Mouse (Mus musculus): ENCODE results near the gene Mdh2. TPM values are rescaled to one million over a fixed set of nuclear protein-coding genes. Genes with fewer than 3 reads are reported as not detected.

Gene Mdh2
- polyA plus RNA-seq, 2 experiments, result 224 to 307 TPM

DNA sequence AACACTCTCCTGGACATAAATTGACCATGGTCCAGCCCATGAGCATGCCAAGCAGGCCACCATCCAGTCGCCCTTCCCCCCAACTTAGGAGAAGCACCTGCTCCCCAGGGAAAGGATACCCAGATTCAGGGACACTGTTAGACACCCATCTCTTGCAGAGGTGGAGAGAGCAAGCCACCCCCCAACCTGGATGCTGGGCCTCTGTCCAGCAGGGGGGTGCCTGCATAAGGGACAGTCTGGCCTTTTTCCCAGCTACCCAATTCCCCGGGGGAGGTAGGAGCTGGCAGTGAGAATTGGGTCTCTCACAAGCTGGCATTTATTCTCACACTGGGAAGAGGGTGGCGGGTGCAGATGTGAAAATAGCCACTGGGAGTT is 29.0 kb downstream of the Mdh2 start:
- no peak for ATAC-seq (ENCODE audit: insufficient read depth)
- DNase-seq (ENCODE audit: low read depth in 3 of 3, low spot score in 3 of 3), result no peak
- 26% methylated on average over 3 of the region's 3 CpGs for WGBS (ENCODE audit: insufficient replicate concordance)
- no peak overlapping the region for H3K4me3 ChIP-seq (ENCODE audit: insufficient read depth in 1 of 2, low read depth in 2 of 2, low read length in 2 of 2)
- no peak overlapping the region for H3K27ac ChIP-seq
- no peaks in the 10 kb centered on the region for H3K27me3 ChIP-seq (ENCODE audit: control insufficient read depth, insufficient read depth, low read length)
- no peaks in the 10 kb centered on the region for H3K36me3 ChIP-seq (replicated peaks; ENCODE audit: control insufficient read depth, insufficient read depth, low read depth)
- TF ChIP-seq CTCF (IDR thresholded peaks at IDR 0.05; ENCODE audit: low read depth) (no peak), EP300 (IDR thresholded peaks at IDR 0.05; ENCODE audit: low read depth) (no peak)
- H3K9me3 ChIP-seq (ENCODE audit: control insufficient read depth, low read length), result no peaks in the 10 kb centered on the region
- H3K9ac ChIP-seq (replicated peaks), result no peak overlapping the region
- H3K4me2 ChIP-seq (ENCODE audit: low read depth), result no peak overlapping the region
- H3K4me1 ChIP-seq (replicated peaks; ENCODE audit: control insufficient read depth in 2 of 2, insufficient read depth in 2 of 2, low read length in 1 of 2), result no peaks in the 10 kb centered on the region; a peak in 1 of 4 replicates

DNA sequence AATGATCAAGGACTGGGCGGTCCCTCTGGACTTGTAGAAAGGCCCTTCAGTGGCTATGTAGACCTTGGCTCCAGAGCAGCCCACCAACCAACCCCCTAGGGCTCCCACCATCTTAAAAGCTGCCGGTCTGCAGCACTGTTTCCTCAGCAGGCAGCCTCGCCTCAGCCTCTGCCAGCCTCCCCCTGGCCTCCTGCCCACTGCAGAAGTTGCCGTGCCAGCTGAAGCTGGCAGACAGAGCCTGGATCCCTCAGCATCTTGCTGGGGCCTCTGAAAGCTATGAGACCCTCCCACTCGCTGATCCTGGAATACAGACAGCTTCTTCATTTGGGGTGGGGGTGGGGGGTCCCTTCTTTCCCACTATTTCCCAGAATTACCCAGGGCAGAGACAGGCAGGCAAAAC is 34.7 kb downstream of the Mdh2 start:
- TF ChIP-seq EP300 (IDR thresholded peaks at IDR 0.05; ENCODE audit: low read depth), result no peak
- no peak for TF ChIP-seq CTCF (IDR thresholded peaks at IDR 0.05; ENCODE audit: low read depth)
- WGBS (ENCODE audit: insufficient replicate concordance), result 42% methylated on average over 5 of the region's 5 CpGs

DNA sequence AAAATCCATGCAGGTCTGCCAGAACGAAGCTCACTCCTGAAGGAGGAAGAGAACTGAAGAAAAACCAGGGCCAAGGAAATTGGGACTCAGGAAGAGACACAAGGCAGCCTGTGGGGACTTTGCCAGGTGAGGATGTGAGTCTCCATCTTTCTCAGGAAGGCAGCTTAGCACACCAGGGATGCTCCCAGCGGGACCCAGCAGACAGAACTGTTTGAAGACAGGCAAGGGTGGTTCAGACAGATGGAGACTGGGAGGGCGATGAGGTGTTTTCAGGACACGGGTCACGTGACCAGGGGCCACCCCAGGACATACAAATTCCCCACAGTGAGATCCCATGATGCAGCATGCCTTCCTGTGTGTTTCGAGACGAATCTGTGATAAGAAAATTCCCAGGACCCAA is 40.2 kb downstream of the Mdh2 start:
- H3K9ac ChIP-seq (replicated peaks), result no peak overlapping the region
- no peak overlapping the region for H3K27ac ChIP-seq
- H3K4me2 ChIP-seq (ENCODE audit: low read depth), result no peak overlapping the region
- H3K4me1 ChIP-seq (replicated peaks; ENCODE audit: control insufficient read depth in 2 of 2, insufficient read depth in 2 of 2, low read length in 1 of 2), result no peaks in the 10 kb centered on the region
- TF ChIP-seq CTCF (IDR thresholded peaks at IDR 0.05; ENCODE audit: low read depth) (no peak), EP300 (IDR thresholded peaks at IDR 0.05; ENCODE audit: low read depth) (no peak)
- DNase-seq (ENCODE audit: low read depth in 3 of 3, low spot score in 3 of 3) (no peak), ATAC-seq (ENCODE audit: insufficient read depth) (no peak)
- no peaks in the 10 kb centered on the region for H3K9me3 ChIP-seq (ENCODE audit: control insufficient read depth, low read length)
- WGBS (ENCODE audit: insufficient replicate concordance), result 28% methylated on average over 7 of the region's 7 CpGs
- no peaks in the 10 kb centered on the region for H3K27me3 ChIP-seq (ENCODE audit: control insufficient read depth, insufficient read depth, low read length)
- no peaks in the 10 kb centered on the region for H3K36me3 ChIP-seq (replicated peaks; ENCODE audit: control insufficient read depth, insufficient read depth, low read depth)
- no peak overlapping the region for H3K4me3 ChIP-seq (ENCODE audit: insufficient read depth in 1 of 2, low read depth in 2 of 2, low read length in 2 of 2)

More for the DNA sequence above, 34.7 kb downstream of the Mdh2 start:
- Histone ChIP-seq H3K4me1 (replicated peaks; ENCODE audit: control insufficient read depth in 2 of 2, insufficient read depth in 2 of 2, low read length in 1 of 2) (no peaks in the 10 kb centered on the region), H3K4me2 (ENCODE audit: low read depth) (no peak overlapping the region), H3K27ac (no peak overlapping the region), H3K9me3 (ENCODE audit: control insufficient read depth, low read length) (no peaks in the 10 kb centered on the region), H3K27me3 (ENCODE audit: control insufficient read depth, insufficient read depth, low read length) (no peaks in the 10 kb centered on the region), H3K9ac (replicated peaks) (no peak overlapping the region), H3K4me3 (ENCODE audit: insufficient read depth in 1 of 2, low read depth in 2 of 2, low read length in 2 of 2) (no peak overlapping the region), H3K36me3 (replicated peaks; ENCODE audit: control insufficient read depth, insufficient read depth, low read depth) (no peaks in the 10 kb centered on the region)
- ATAC-seq (ENCODE audit: insufficient read depth), result no peak
- no peak for DNase-seq (ENCODE audit: low read depth in 3 of 3, low spot score in 3 of 3)

DNA sequence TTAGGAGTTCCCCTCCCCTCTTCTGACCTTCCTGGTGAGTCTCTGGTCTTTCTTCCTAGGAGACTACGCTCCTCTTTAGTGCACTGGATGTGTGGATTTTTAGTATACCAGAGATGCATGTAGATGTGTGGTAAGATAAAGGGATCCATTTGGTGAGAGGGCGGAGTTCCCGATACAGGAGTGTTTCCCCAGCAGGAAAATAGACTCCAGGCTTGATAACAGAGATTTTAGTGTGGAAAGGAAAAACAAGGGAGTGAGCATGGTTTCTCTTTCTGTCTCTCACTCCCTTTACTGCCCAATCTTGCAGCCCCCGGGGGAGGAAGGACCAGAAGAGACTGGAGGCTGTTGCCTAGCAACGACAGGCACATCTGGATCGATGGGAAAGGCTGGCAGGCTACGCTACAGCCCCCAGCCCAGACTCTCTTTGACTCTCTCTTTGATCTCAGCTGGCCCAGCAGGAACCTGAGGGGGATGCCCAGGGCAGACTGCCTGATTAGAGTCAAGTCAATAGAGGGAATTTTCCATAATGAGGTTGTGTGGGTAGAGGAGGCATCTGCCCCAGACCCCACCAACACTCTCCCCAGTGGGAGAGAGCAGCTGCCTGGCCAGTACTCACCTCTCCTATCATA is 44.1 kb downstream of the Mdh2 start:
- WGBS (ENCODE audit: insufficient replicate concordance), result 18% methylated on average over 7 of the region's 7 CpGs
- Histone ChIP-seq H3K27ac (no peak overlapping the region), H3K4me1 (replicated peaks; ENCODE audit: control insufficient read depth in 2 of 2, insufficient read depth in 2 of 2, low read length in 1 of 2) (no peaks in the 10 kb centered on the region), H3K4me2 (ENCODE audit: low read depth) (no peak overlapping the region), H3K36me3 (replicated peaks; ENCODE audit: control insufficient read depth, insufficient read depth, low read depth) (no peaks in the 10 kb centered on the region), H3K9me3 (ENCODE audit: control insufficient read depth, low read length) (no peaks in the 10 kb centered on the region), H3K9ac (replicated peaks) (no peak overlapping the region), H3K4me3 (ENCODE audit: insufficient read depth in 1 of 2, low read depth in 2 of 2, low read length in 2 of 2) (no peak overlapping the region), H3K27me3 (ENCODE audit: control insufficient read depth, insufficient read depth, low read length) (no peaks in the 10 kb centered on the region)
- DNase-seq (ENCODE audit: low read depth in 3 of 3, low spot score in 3 of 3) (no peak), ATAC-seq (ENCODE audit: insufficient read depth) (no peak)
- TF ChIP-seq CTCF (IDR thresholded peaks at IDR 0.05; ENCODE audit: low read depth), result no peak
- TF ChIP-seq EP300 (IDR thresholded peaks at IDR 0.05; ENCODE audit: low read depth), result no peak

DNA sequence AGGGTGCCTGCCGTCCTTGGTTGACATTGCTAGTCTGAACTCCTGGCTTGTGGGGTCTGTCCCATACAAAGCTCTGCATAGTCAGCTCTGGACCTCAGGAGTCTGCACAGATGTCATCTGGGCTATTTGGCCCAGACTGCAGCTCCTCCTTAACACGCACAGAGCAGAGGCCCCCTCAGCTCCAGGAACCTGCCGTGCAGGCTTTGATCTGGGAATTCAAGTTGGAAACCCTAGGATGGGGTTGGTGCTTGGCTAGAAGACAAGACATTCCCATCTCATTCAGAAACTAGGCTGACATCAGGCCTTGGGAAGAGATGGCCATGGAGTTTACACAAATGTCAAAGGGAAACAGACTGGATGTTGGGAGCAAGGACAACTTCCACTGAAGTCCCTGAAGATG is 46.2 kb downstream of the Mdh2 start:
- Histone ChIP-seq H3K27ac (no peak overlapping the region), H3K27me3 (ENCODE audit: control insufficient read depth, insufficient read depth, low read length) (no peaks in the 10 kb centered on the region), H3K36me3 (replicated peaks; ENCODE audit: control insufficient read depth, insufficient read depth, low read depth) (no peaks in the 10 kb centered on the region), H3K9ac (replicated peaks) (no peak overlapping the region), H3K4me2 (ENCODE audit: low read depth) (no peak overlapping the region), H3K4me3 (ENCODE audit: insufficient read depth in 1 of 2, low read depth in 2 of 2, low read length in 2 of 2) (no peak overlapping the region), H3K4me1 (replicated peaks; ENCODE audit: control insufficient read depth in 2 of 2, insufficient read depth in 2 of 2, low read length in 1 of 2) (no peaks in the 10 kb centered on the region), H3K9me3 (ENCODE audit: control insufficient read depth, low read length) (no peaks in the 10 kb centered on the region)
- DNase-seq (ENCODE audit: low read depth in 3 of 3, low spot score in 3 of 3) (no peak), ATAC-seq (ENCODE audit: insufficient read depth) (no peak)
- 52% methylated on average over 3 of the region's 3 CpGs for WGBS (ENCODE audit: insufficient replicate concordance)
- TF ChIP-seq CTCF (IDR thresholded peaks at IDR 0.05; ENCODE audit: low read depth) (no peak), EP300 (IDR thresholded peaks at IDR 0.05; ENCODE audit: low read depth) (no peak)
